Mouse (Mus musculus) bone marrow, adult 2 months (tissue): Measurements from ENCODE around the gene Akt2. TPM values are rescaled to one million over a fixed set of nuclear protein-coding genes. Genes with fewer than 3 reads are reported as not detected.

Experiments
- H3K27ac ChIP-seq: fragments of 200-500 bp; 2 replicates; pipeline ENCODE4 v1.5.1; 2012; ENCODE audit warnings: low read depth, mild to moderate bottlenecking, control low read depth, inconsistent platforms, low read length; ENCODE audit not compliant: control insufficient read depth, poor library complexity, insufficient read depth
- H3K4me1 ChIP-seq: fragments of 200-500 bp; 2 replicates; pipeline ENCODE4 v1.6.1; 2011; ENCODE audit warnings: low read length; ENCODE audit not compliant: control insufficient read depth, insufficient read depth
- H3K4me3 ChIP-seq: fragments of 200-500 bp; replicated peaks from 2 replicates; pipeline ENCODE3; 2011; ENCODE audit warnings: mild to moderate bottlenecking, low read depth, low read length, control low read depth; ENCODE audit not compliant: control insufficient read depth
- CTCF ChIP-seq: fragments of 200-500 bp; IDR thresholded peaks from 2 replicates; pipeline ENCODE4 v1.5.1; 2011; ENCODE audit warnings: low read length, control low read depth; ENCODE audit not compliant: control insufficient read depth, insufficient read depth
- POLR2A ChIP-seq: fragments of 200-500 bp; IDR thresholded peaks from 2 replicates; pipeline ENCODE4 v1.6.1; 2011; ENCODE audit warnings: low read depth, mild to moderate bottlenecking, control low read depth, low read length, borderline replicate concordance; ENCODE audit not compliant: control insufficient read depth
- WGBS: fragments of 180-500 bp; shearing (Covaris S2); methylation state at CpG from one replicate; pipeline ENCODE4 v1.1.7; 2018; 5-methylcytosine and 5-hydroxymethylcytosine counted together
- polyA plus RNA-seq: library from polyadenylated mRNA; stranded (reverse); fragments of >200 nt; gene quantifications from 2 replicates; pipeline ENCODE4 v1.2.4, GENCODE M21; 2011; ENCODE audit warnings: low replicate concordance; ENCODE audit not compliant: missing spikeins, insufficient read depth, insufficient read length

The Akt2 gene
- polyA plus RNA-seq, 1 experiment, result 71.2 TPM

DNA sequence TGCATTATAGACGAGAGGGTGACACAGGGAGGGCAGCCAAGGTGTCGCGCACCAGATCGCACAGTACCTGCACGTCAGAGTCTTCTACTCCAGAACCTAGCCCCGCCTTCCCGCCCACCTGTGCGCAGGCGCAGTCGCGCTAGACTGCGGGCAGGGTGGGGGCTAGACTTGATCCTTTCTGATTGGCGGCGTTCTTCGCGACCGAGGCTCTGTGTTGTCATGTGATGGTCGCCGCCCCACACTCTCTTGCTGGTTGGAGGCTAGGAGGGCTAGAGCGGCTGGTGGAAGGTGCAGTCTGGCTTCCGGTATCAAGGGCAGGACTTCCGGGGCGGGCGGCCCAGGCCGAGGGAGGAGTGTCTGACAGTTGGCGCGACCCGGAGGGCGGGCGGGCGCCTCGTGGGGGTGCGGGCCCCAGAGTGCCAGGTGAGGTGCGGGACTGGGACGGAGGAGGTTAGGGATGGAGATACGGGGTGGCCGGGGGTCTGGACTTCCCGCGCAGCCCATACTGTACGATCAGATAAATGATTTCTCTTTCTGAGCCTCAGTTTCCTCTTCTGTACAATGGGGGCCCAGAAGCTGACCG, 38.3 kb upstream of the Akt2 start, which contains the start of the genes Pld3 and 2310022A10Rik:
Gene Pld3 (minus strand): TSS at position 288 of the 583 bp plus-strand sequence.
Gene 2310022A10Rik (plus strand): TSS at position 303 of the 583 bp plus-strand sequence.
- Histone ChIP-seq H3K27ac (peak within 1 kb of the TSS; percentile 9), H3K4me3 (peak within 1 kb of the TSS; percentile 79), H3K4me1 (no peaks in the 10 kb centered on the region)
- WGBS, result under 1% methylated on average over 41 of the region's 41 CpGs
- TF ChIP-seq CTCF (no peak), POLR2A (peak; percentile 51; the same call in 1 of the 2 replicates)

DNA sequence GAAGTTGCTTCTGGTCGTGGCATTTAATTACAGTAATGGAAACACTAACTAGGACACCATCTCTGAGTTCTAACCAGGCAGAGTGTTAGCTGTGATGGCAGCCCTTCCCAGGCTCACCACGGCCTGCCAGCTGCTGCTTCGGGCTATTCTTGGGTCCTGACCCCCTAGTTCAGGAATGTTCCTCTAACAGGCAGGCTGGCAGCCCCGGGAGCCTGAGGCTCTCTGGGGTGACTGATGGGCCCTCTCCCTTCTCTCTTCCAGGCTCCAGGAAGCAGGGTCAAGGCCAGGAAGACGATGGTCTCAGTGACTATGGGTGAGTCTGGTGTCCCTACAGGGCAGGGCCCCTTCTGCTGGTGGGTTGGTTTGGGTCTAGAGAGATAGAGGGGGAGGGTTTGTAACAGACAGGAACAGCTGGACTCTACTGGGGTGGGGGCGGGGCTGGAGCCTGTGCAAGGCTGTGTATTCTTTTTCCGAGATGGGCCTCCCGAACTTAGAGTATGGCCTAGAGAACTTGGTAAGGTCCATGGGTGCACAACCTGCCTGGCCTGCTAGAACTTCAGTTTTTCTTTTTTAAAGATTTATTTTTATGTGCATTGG, 31.0 kb upstream of the Akt2 start:
- Histone ChIP-seq H3K4me1 (no peaks in the 10 kb centered on the region), H3K27ac (no peak overlapping the region), H3K4me3 (no peak overlapping the region)
- no peak for TF ChIP-seq POLR2A
- TF ChIP-seq CTCF, result no peak
- WGBS, result 74% methylated on average over 8 of the region's 8 CpGs

DNA sequence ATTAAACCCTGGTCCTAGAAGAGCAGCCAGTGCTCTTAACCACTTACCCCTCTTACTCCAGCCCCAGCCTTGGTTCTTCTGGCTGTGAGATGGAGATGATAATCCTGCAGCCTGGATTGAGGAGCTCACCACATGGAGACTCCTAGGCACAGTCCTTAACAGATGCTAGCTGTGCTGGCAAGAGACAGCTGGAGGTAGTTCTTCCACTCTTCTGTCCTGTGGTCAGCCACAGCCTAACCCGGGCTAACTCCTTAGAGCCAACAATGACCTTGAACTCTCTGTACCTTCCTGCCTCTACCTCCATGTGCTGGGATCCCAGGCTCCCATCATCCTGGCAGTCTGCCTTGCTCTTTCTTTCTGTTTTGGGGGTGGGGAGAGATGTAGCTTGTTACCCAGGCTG, 30.4 kb upstream of the Akt2 start:
- WGBS, result 79% methylated on average over 1 of the region's 1 CpGs
- no peak for TF ChIP-seq CTCF
- no peak for TF ChIP-seq POLR2A
- no peaks in the 10 kb centered on the region for H3K4me1 ChIP-seq

DNA sequence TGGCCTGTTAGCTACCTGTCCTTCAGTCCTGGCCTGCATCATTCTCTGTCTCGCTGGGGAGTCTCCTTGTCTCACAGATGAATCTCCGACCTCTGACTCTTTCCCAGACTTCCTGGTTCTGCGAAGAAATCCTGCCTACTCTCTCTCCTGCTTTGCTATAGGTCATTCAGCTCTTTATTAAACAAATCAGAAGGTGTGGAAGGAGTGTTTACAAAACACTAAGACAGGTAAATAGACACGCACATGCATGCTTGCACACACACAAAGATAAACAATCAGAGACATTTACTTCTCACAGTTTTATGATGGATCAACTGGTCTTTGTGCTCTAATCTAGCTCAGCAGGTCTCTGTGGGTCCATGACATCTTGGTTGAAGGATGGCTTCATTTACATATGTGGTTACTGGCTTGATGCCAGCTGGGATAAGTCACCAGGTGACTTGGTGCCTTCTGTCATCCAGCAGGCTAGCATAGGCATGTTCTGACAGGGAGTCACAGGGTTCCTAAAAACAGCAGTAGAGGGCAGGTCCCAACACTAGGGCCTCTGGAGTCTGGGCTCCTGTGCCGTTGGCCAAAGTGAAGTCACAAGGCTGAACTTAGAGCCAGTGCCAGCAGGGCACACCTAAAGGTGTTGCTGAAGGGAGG, 21.6 kb upstream of the Akt2 start:
- Histone ChIP-seq H3K4me1 (no peaks in the 10 kb centered on the region), H3K27ac (no peak overlapping the region), H3K4me3 (no peak overlapping the region)
- WGBS, result 84% methylated on average over 5 of the region's 5 CpGs
- TF ChIP-seq CTCF, result no peak
- no peak for TF ChIP-seq POLR2A

More for the DNA sequence above, 30.4 kb upstream of the Akt2 start:
- H3K27ac ChIP-seq, result no peak overlapping the region
- no peak overlapping the region for H3K4me3 ChIP-seq

DNA sequence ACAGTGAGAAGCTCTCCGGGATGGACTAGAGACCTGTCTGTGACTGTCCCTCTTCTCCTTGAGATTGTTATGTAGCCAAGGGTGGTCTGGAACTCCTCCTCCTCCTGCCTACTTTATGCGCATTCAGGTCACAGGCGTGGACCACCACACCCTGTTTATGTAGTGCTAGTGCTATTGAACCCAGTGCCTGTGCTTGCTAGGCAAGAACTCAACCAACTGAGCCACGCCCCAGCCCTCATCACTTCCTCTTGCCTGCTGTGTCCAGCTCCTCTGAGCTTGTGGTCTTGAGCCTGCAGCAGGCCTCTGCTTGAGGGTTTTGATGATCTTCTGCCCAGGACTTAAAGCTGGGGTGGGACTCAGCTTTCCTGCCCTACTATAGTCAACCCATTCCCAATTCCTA, 19.2 kb upstream of the Akt2 start:
- WGBS, result 84% methylated on average over 4 of the region's 4 CpGs
- TF ChIP-seq CTCF (no peak), POLR2A (no peak)
- H3K4me1 ChIP-seq, result no peaks in the 10 kb centered on the region; the same call in 1 of the 2 replicates
- H3K27ac ChIP-seq, result no peak overlapping the region
- no peak overlapping the region for H3K4me3 ChIP-seq

DNA sequence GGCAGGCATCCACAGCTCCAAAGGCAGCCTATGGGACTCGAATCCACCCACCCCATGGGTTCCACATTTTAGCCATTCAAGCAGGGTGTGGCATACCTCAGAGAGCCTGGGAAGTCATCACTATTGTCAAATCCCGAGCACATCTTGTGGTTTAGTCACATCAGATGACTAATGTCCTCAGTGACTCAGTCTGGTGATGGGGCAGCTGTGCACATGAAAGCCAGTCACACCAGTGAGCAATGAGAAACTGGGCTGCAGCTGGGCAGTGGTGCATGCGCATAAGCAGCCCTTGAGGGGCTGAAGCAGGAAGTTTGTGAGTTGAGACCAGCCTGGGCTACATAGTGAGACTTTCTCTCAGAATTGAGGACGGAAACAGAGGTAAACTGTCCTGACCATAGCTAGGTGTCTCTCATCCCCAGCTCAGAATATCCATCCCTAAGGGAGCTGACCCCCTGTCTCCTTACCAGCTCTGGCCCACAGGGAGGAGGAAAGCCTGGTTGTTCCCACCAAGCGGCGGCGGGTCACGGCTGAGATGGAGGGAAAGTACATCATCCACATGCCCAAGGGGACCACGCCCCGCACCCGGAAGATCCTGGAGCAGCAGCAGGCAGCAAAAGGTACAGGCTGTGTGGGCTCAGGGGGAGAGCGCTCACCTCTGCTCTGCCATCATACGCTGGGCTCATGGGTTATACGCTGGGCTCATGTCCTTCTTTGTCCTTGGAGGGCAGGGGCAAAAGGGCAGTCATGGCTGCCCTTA, 17.1 kb upstream of the Akt2 start:
- no peak overlapping the region for H3K4me3 ChIP-seq
- WGBS, result 87% methylated on average over 14 of the region's 14 CpGs
- H3K4me1 ChIP-seq, result no peaks in the 10 kb centered on the region; the same call in 1 of the 2 replicates
- peak overlapping the region; percentile 47; the same call in 1 of the 2 replicates for H3K27ac ChIP-seq
- TF ChIP-seq CTCF, result no peak
- TF ChIP-seq POLR2A, result no peak

DNA sequence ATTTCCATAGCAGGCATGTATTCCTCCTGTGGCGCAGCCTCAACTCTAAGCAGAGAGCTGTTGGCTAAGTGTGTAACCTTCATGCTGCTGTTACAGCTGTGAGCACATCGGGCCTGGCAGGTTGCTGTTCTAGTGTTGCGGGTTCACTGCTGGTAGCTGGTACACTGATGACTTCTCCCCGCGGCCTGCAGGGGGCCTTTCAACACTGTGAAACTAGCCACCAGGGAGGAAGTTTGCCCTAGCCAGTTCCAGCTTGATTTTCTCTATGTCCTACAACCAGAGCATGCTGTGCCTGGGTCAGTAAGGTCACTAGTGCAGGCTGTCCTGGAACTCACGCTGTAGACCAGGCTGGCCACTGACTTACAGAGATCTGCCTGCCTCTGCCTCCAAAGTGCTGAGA, 14.4 kb upstream of the Akt2 start:
- TF ChIP-seq CTCF (peak; percentile 75), POLR2A (no peak)
- WGBS, result 56% methylated on average over 6 of the region's 6 CpGs
- Histone ChIP-seq H3K4me3 (no peak overlapping the region), H3K4me1 (no peaks in the 10 kb centered on the region; the same call in 1 of the 2 replicates), H3K27ac (no peak overlapping the region)

DNA sequence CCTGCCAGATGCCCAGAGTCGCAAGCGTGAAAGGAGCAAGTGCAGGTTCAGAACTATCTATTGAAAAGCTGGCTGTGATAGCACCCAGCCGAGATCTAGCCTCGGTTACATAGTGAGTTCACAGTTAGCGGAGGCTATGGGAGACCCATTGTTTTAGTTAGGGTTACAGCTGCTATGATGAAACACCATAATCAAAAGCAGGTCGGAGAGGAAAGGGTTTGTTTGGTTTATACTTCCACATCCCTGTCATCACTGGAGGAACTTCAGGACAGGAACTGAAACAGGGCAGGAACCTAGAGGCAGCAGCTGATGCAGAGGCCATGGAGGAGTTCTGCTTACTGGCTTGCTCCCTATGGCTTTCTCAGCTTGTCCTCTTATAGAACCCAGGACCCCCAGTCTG, 13.8 kb upstream of the Akt2 start:
- no peaks in the 10 kb centered on the region; the same call in 1 of the 2 replicates for H3K4me1 ChIP-seq
- peak overlapping the region; percentile 18; the same call in 1 of the 2 replicates for H3K27ac ChIP-seq
- WGBS, result 74% methylated on average over 6 of the region's 6 CpGs
- H3K4me3 ChIP-seq, result no peak overlapping the region
- no peak for TF ChIP-seq POLR2A
- no peak for TF ChIP-seq CTCF
